Mouse (Mus musculus) kidney, adult 2 months (tissue): Measurements from ENCODE around the gene Rhoc.

Source experiments
- CTCF ChIP-seq: fragments of 200-500 bp; conservative IDR thresholded peaks from 2 replicates; pipeline ENCODE4 v1.5.1; 2011; ENCODE audit warnings: low read depth, mild to moderate bottlenecking, control low read depth, low read length, moderate library complexity, mixed read lengths; ENCODE audit not compliant: insufficient read depth, insufficient read length
- POLR2A ChIP-seq: fragments of 200-500 bp; IDR thresholded peaks from one replicate; pipeline ENCODE4 v1.6.1; 2011; ENCODE audit warnings: low read depth, low read length, control low read depth

- TF ChIP-seq CTCF (no peak), POLR2A (no peak)
Observed at GRCm38 (mm10) chr3:104820426-104820825, 32.3 kb downstream of the Rhoc start.
